Mouse (Mus musculus) liver, embryonic 14.5 days (tissue): Measurements from ENCODE around the gene Lsamp.

Experiments used
- CTCF ChIP-seq: IDR thresholded peaks from 2 replicates; pipeline ENCODE4 v1.5.1; 2016; ENCODE audit warnings: antibody characterized with exemption, low read depth, control low read depth
- EP300 ChIP-seq: IDR thresholded peaks from 2 replicates; pipeline ENCODE4 v1.6.1; 2016; ENCODE audit warnings: antibody characterized with exemption, low read depth

- TF ChIP-seq CTCF, result no peak
- no peak for TF ChIP-seq EP300
Observed at GRCm38 (mm10) chr16:40187987-40188590, 203.9 kb downstream of the Lsamp start.
